Mouse (Mus musculus) forebrain, embryonic 15.5 days (tissue): ENCODE data around the gene Hpcal1. TPM values are rescaled to one million over a fixed set of nuclear protein-coding genes. Genes with fewer than 3 reads are reported as not detected.

Experiments
- ATAC-seq: fragments of 200-750 bp; cut with Nextera tagmentation; replicated peaks from 2 replicates; pipeline ENCODE4 v1.8.0; 2017; ENCODE audit warnings: mild to moderate bottlenecking, moderate TSS enrichment, moderate library complexity
- H3K27ac ChIP-seq: fragments of 300-500 bp; sonication (generic); replicated peaks from 2 replicates; pipeline ENCODE4 v1.5.1; 2015; ENCODE audit warnings: mild to moderate bottlenecking, inconsistent platforms
- H3K27me3 ChIP-seq: fragments of 300-500 bp; sonication (generic); 2 replicates; pipeline ENCODE4 v1.6.1; 2015; ENCODE audit warnings: inconsistent platforms
- H3K36me3 ChIP-seq: fragments of 300-500 bp; sonication (generic); 2 replicates; pipeline ENCODE4 v1.6.1; 2015; ENCODE audit warnings: mild to moderate bottlenecking, inconsistent platforms
- H3K4me1 ChIP-seq: fragments of 300-500 bp; sonication (generic); 2 replicates; pipeline ENCODE4 v1.6.1; 2015; ENCODE audit warnings: inconsistent platforms
- H3K4me2 ChIP-seq: fragments of 300-500 bp; sonication (generic); replicated peaks from 2 replicates; pipeline ENCODE4 v1.6.1; 2015; ENCODE audit warnings: mild to moderate bottlenecking, inconsistent platforms
- H3K4me3 ChIP-seq: fragments of 300-500 bp; sonication (generic); 2 replicates; pipeline ENCODE4 v1.5.1; 2015; ENCODE audit warnings: mild to moderate bottlenecking, inconsistent platforms
- H3K9ac ChIP-seq: fragments of 300-500 bp; sonication (generic); replicated peaks from 2 replicates; pipeline ENCODE4 v1.6.1; 2015; ENCODE audit warnings: mild to moderate bottlenecking, inconsistent platforms
- H3K9me3 ChIP-seq: fragments of 300-500 bp; sonication (generic); 2 replicates; pipeline ENCODE4 v1.6.1; 2016; ENCODE audit warnings: inconsistent platforms
- WGBS: fragments of 180-500 bp; shearing (Covaris S2); methylation state at CpG from one replicate; pipeline ENCODE4 v1.1.7; 2015; ENCODE audit warnings: mixed read lengths; 5-methylcytosine and 5-hydroxymethylcytosine counted together
- polyA plus RNA-seq: library from polyadenylated mRNA; unstranded; fragments of >200 nt; fragmentation: Nextera tagmentation; extraction: Ambion mirVana; gene quantifications from 2 replicates; pipeline ENCODE4 v1.2.1, GENCODE M21; 2015

The Hpcal1 gene
- polyA plus RNA-seq, 1 experiment from 2014 or later = 36.1 TPM

- no peak for ATAC-seq
- 96% methylated on average over 3 of the region's 3 CpGs for WGBS
- Histone ChIP-seq H3K9me3 (no peaks in the 10 kb centered on the region), H3K4me1 (peaks cover 12% of the 10 kb centered on the region), H3K27me3 (no peaks in the 10 kb centered on the region), H3K36me3 (no peaks in the 10 kb centered on the region), H3K4me2 (no peak overlapping the region), H3K27ac (no peak overlapping the region), H3K9ac (no peak overlapping the region), H3K4me3 (no peak overlapping the region)
These were observed 13.2 kb downstream of the Hpcal1 start for GRCm38 (mm10) chr12:17703866-17704265.

- no peak overlapping the region for H3K4me3 ChIP-seq
- no peak overlapping the region for H3K4me2 ChIP-seq
- no peak for ATAC-seq
These were observed 16.8 kb downstream of the Hpcal1 start for GRCm38 (mm10) chr12:17707472-17707871.

GRCm38 (mm10) chr12:17709451-17709850 lies 18.8 kb downstream of the Hpcal1 start:
- Histone ChIP-seq H3K9me3 (no peaks in the 10 kb centered on the region), H3K36me3 (no peaks in the 10 kb centered on the region), H3K4me1 (peaks cover 14% of the 10 kb centered on the region), H3K27me3 (no peaks in the 10 kb centered on the region), H3K27ac (no peak overlapping the region), H3K4me2 (no peak overlapping the region), H3K4me3 (no peak overlapping the region), H3K9ac (no peak overlapping the region)
- peak; percentile 53; the same call in 1 of the 2 replicates for ATAC-seq
- WGBS = 7% methylated on average over 4 of the region's 4 CpGs

More at GRCm38 (mm10) chr12:17707472-17707871, 16.8 kb downstream of the Hpcal1 start:
- Histone ChIP-seq H3K27me3 (no peaks in the 10 kb centered on the region), H3K9me3 (no peaks in the 10 kb centered on the region), H3K4me1 (peaks cover 14% of the 10 kb centered on the region), H3K27ac (no peak overlapping the region), H3K36me3 (no peaks in the 10 kb centered on the region), H3K9ac (no peak overlapping the region)

GRCm38 (mm10) chr12:17709926-17710746 lies 19.5 kb downstream of the Hpcal1 start:
- Histone ChIP-seq H3K4me2 (no peak overlapping the region), H3K9ac (no peak overlapping the region), H3K4me1 (peaks cover 14% of the 10 kb centered on the region), H3K27ac (no peak overlapping the region), H3K27me3 (no peaks in the 10 kb centered on the region), H3K9me3 (no peaks in the 10 kb centered on the region), H3K36me3 (no peaks in the 10 kb centered on the region), H3K4me3 (no peak overlapping the region)
- WGBS = 69% methylated on average over 17 of the region's 17 CpGs
- no peak for ATAC-seq

GRCm38 (mm10) chr12:17710747-17711092 lies 20.1 kb downstream of the Hpcal1 start:
- H3K4me1 ChIP-seq = peaks cover 14% of the 10 kb centered on the region
- no peaks in the 10 kb centered on the region for H3K27me3 ChIP-seq
- WGBS = 66% methylated on average over 3 of the region's 3 CpGs
- H3K27ac ChIP-seq = no peak overlapping the region
- no peak for ATAC-seq
- H3K9me3 ChIP-seq = no peaks in the 10 kb centered on the region
- no peak overlapping the region for H3K9ac ChIP-seq
- H3K36me3 ChIP-seq = no peaks in the 10 kb centered on the region
- no peak overlapping the region for H3K4me3 ChIP-seq
- H3K4me2 ChIP-seq = no peak overlapping the region

GRCm38 (mm10) chr12:17711731-17712388 lies 21.2 kb downstream of the Hpcal1 start:
- Histone ChIP-seq H3K4me3 (no peak overlapping the region), H3K27me3 (no peaks in the 10 kb centered on the region), H3K9ac (no peak overlapping the region), H3K9me3 (no peaks in the 10 kb centered on the region), H3K4me2 (no peak overlapping the region), H3K36me3 (no peaks in the 10 kb centered on the region), H3K4me1 (peaks cover 14% of the 10 kb centered on the region), H3K27ac (no peak overlapping the region)
- ATAC-seq = no peak
- 82% methylated on average over 6 of the region's 6 CpGs for WGBS

GRCm38 (mm10) chr12:17712571-17712970 lies 21.9 kb downstream of the Hpcal1 start:
- no peaks in the 10 kb centered on the region for H3K36me3 ChIP-seq
- no peak overlapping the region for H3K4me2 ChIP-seq
- H3K27ac ChIP-seq = no peak overlapping the region
- no peak overlapping the region for H3K9ac ChIP-seq
- no peaks in the 10 kb centered on the region for H3K27me3 ChIP-seq
- H3K9me3 ChIP-seq = no peaks in the 10 kb centered on the region
- ATAC-seq = no peak
- H3K4me3 ChIP-seq = no peak overlapping the region
- H3K4me1 ChIP-seq = peaks cover 14% of the 10 kb centered on the region
- WGBS = 37% methylated on average over 1 of the region's 1 CpGs

- 95% methylated on average over 4 of the region's 4 CpGs for WGBS
- H3K4me2 ChIP-seq = no peak overlapping the region
- H3K9ac ChIP-seq = no peak overlapping the region
- ATAC-seq = no peak
- no peaks in the 10 kb centered on the region for H3K4me1 ChIP-seq
- no peaks in the 10 kb centered on the region for H3K27me3 ChIP-seq
- no peaks in the 10 kb centered on the region for H3K9me3 ChIP-seq
- H3K36me3 ChIP-seq = no peaks in the 10 kb centered on the region
- no peak overlapping the region for H3K4me3 ChIP-seq
- H3K27ac ChIP-seq = no peak overlapping the region
These were observed 25.2 kb downstream of the Hpcal1 start for GRCm38 (mm10) chr12:17715720-17716478.

- no peaks in the 10 kb centered on the region for H3K36me3 ChIP-seq
These were observed 26.6 kb downstream of the Hpcal1 start for GRCm38 (mm10) chr12:17717257-17717656.

GRCm38 (mm10) chr12:17718146-17718545 lies 27.5 kb downstream of the Hpcal1 start:
- Histone ChIP-seq H3K9me3 (no peaks in the 10 kb centered on the region), H3K27me3 (no peaks in the 10 kb centered on the region), H3K9ac (no peak overlapping the region), H3K36me3 (no peaks in the 10 kb centered on the region), H3K4me2 (no peak overlapping the region), H3K4me3 (no peak overlapping the region), H3K4me1 (no peaks in the 10 kb centered on the region), H3K27ac (no peak overlapping the region)
- no peak for ATAC-seq
- WGBS = 88% methylated on average over 6 of the region's 6 CpGs

More at GRCm38 (mm10) chr12:17717257-17717656, 26.6 kb downstream of the Hpcal1 start:
- Histone ChIP-seq H3K27me3 (no peaks in the 10 kb centered on the region), H3K4me3 (no peak overlapping the region), H3K9me3 (no peaks in the 10 kb centered on the region), H3K4me1 (no peaks in the 10 kb centered on the region), H3K9ac (no peak overlapping the region), H3K4me2 (no peak overlapping the region), H3K27ac (no peak overlapping the region)
- ATAC-seq = no peak
- WGBS = 88% methylated on average over 1 of the region's 1 CpGs

- Histone ChIP-seq H3K9ac (no peak overlapping the region), H3K4me1 (no peaks in the 10 kb centered on the region), H3K4me2 (no peak overlapping the region), H3K4me3 (no peak overlapping the region), H3K27me3 (no peaks in the 10 kb centered on the region), H3K9me3 (no peaks in the 10 kb centered on the region), H3K27ac (no peak overlapping the region), H3K36me3 (no peaks in the 10 kb centered on the region)
- no peak for ATAC-seq
These were observed 30.4 kb downstream of the Hpcal1 start for GRCm38 (mm10) chr12:17721058-17721457.
